Mouse (Mus musculus) megakaryocyte, embryonic 14.5 days (primary cell): ENCODE data around the gene Btc.

ENCODE experiments used
- FLI1 ChIP-seq: IDR thresholded peaks from 2 replicates; pipeline ENCODE4 v1.6.1; 2012; ENCODE audit warnings: low read length, inconsistent platforms, mixed read lengths
- GATA1 ChIP-seq: IDR thresholded peaks from 3 replicates; pipeline ENCODE4 v1.6.1; 2012; ENCODE audit warnings: mixed read lengths, low read length, inconsistent platforms, borderline replicate concordance

GRCm38 (mm10) chr5:91334227-91334626, 68.6 kb downstream of the Btc start:
- no peak for TF ChIP-seq GATA1
- no peak for TF ChIP-seq FLI1
